Mouse (Mus musculus): Measurements from ENCODE around the gene 2310011J03Rik.

DNA sequence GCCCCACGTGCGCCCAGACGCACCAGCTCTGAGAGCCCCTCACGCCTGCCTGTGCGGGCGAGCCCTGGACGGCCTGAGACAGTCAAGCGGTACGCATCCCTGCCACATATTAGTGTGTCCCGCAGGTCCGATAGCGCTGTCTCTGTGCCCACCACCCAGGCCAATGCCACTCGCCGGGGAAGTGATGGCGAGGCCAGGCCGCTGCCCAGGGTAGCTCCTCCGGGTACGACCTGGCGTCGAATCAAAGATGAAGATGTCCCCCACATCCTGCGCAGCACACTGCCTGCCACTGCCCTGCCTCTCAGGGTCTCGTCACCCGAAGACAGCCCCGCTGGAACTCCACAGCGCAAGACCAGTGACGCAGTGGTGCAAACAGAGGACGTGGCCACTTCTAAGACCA is 5.0 kb downstream of the 2310011J03Rik start:
- TF ChIP-seq CTCF (IDR thresholded peaks at IDR 0.05; ENCODE audit: control insufficient read depth, insufficient read depth, insufficient read length) (no peak), USF1 (IDR thresholded peaks at IDR 0.05; ENCODE audit: low read depth) (no peak), MYOD1 (IDR thresholded peaks at IDR 0.05; ENCODE audit: control insufficient read depth, insufficient read length, low read depth) (no peak), MYOG (IDR thresholded peaks at IDR 0.05; ENCODE audit: control insufficient read depth, extremely low read depth, insufficient read length) (no peak), MAX (IDR thresholded peaks at IDR 0.05) (no peak), FOSL1 (IDR thresholded peaks at IDR 0.05; ENCODE audit: insufficient read depth, low read length, poor library complexity, severe bottlenecking) (no peak)
